Mouse (Mus musculus): Measurements from ENCODE around the gene Cyb5b. TPM values are rescaled to one million over a fixed set of nuclear protein-coding genes. Genes with fewer than 3 reads are reported as not detected.
"Not testable (repeated sequence)": the region's sequence is repeated elsewhere in the genome, so short reads cannot be mapped to it uniquely, and the experiment has no call there.

Gene Cyb5b
- polyA plus RNA-seq, 1 experiment from 2014 or later: 113 TPM

GRCm38 (mm10) chr8:107205701-107206561, 55.5 kb downstream of the Cyb5b start:
- Histone ChIP-seq H3K27ac (ENCODE audit: low read depth, low read length) (no peak overlapping the region), H3K4me3 (ENCODE audit: low read depth, low read length) (no peak overlapping the region), H3K36me3 (ENCODE audit: control insufficient read depth, insufficient read depth, low read length) (no peaks in the 10 kb centered on the region), H3K27me3 (ENCODE audit: control insufficient read depth, insufficient read depth, low read length) (no peaks in the 10 kb centered on the region), H3K9me3 (ENCODE audit: control insufficient read depth, low read length) (no peaks in the 10 kb centered on the region), H3K9ac (replicated peaks; ENCODE audit: low read depth, low read length) (no peak overlapping the region), H3K4me2 (ENCODE audit: low read depth, low read length) (no peak overlapping the region), H3K4me1 (ENCODE audit: control insufficient read depth, insufficient read depth, low read length) (no peaks in the 10 kb centered on the region)
- 70% methylated on average over 23 of the region's 23 CpGs for WGBS
- no peak for ATAC-seq (ENCODE audit: low read depth)

- H3K27me3 ChIP-seq (ENCODE audit: control insufficient read depth, insufficient read depth, low read length): no peaks in the 10 kb centered on the region
- 92% methylated on average over 9 of the region's 9 CpGs for WGBS
- no peaks in the 10 kb centered on the region for H3K9me3 ChIP-seq (ENCODE audit: control insufficient read depth, low read length)
- no peaks in the 10 kb centered on the region for H3K36me3 ChIP-seq (ENCODE audit: control insufficient read depth, insufficient read depth, low read length)
- no peak overlapping the region for H3K9ac ChIP-seq (replicated peaks; ENCODE audit: low read depth, low read length)
- no peaks in the 10 kb centered on the region for H3K4me1 ChIP-seq (ENCODE audit: control insufficient read depth, insufficient read depth, low read length)
- H3K4me3 ChIP-seq (ENCODE audit: low read depth, low read length): no peak overlapping the region
- no peak overlapping the region for H3K4me2 ChIP-seq (ENCODE audit: low read depth, low read length)
- no peak for ATAC-seq (ENCODE audit: low read depth)
- H3K27ac ChIP-seq (ENCODE audit: low read depth, low read length): no peak overlapping the region
Measured at GRCm38 (mm10) chr8:107206782-107207525, 56.5 kb downstream of the Cyb5b start.

GRCm38 (mm10) chr8:107209185-107209584, 58.7 kb downstream of the Cyb5b start:
- no peak overlapping the region for H3K4me3 ChIP-seq (ENCODE audit: low read depth, low read length)
- WGBS: 80% methylated on average over 7 of the region's 7 CpGs
- ATAC-seq (ENCODE audit: low read depth): no peak
- H3K27me3 ChIP-seq (ENCODE audit: control insufficient read depth, insufficient read depth, low read length): no peaks in the 10 kb centered on the region
- H3K9ac ChIP-seq (replicated peaks; ENCODE audit: low read depth, low read length): no peak overlapping the region
- no peak overlapping the region for H3K4me2 ChIP-seq (ENCODE audit: low read depth, low read length)
- H3K27ac ChIP-seq (ENCODE audit: low read depth, low read length): no peak overlapping the region
- H3K4me1 ChIP-seq (ENCODE audit: control insufficient read depth, insufficient read depth, low read length): no peaks in the 10 kb centered on the region
- H3K9me3 ChIP-seq (ENCODE audit: control insufficient read depth, low read length): no peaks in the 10 kb centered on the region
- no peaks in the 10 kb centered on the region for H3K36me3 ChIP-seq (ENCODE audit: control insufficient read depth, insufficient read depth, low read length)

- WGBS: 94% methylated on average over 7 of the region's 7 CpGs
- Histone ChIP-seq H3K27ac (ENCODE audit: low read depth, low read length) (no peak overlapping the region), H3K4me3 (ENCODE audit: low read depth, low read length) (no peak overlapping the region), H3K36me3 (ENCODE audit: control insufficient read depth, insufficient read depth, low read length) (no peaks in the 10 kb centered on the region), H3K9ac (replicated peaks; ENCODE audit: low read depth, low read length) (no peak overlapping the region), H3K9me3 (ENCODE audit: control insufficient read depth, low read length) (no peaks in the 10 kb centered on the region), H3K4me2 (ENCODE audit: low read depth, low read length) (no peak overlapping the region), H3K4me1 (ENCODE audit: control insufficient read depth, insufficient read depth, low read length) (no peaks in the 10 kb centered on the region), H3K27me3 (ENCODE audit: control insufficient read depth, insufficient read depth, low read length) (no peaks in the 10 kb centered on the region)
- ATAC-seq (ENCODE audit: low read depth): no peak
Measured at GRCm38 (mm10) chr8:107212006-107212405, 61.6 kb downstream of the Cyb5b start.

- not testable (repeated sequence) for H3K4me2 ChIP-seq (ENCODE audit: low read depth, low read length); H3K4me1 ChIP-seq (ENCODE audit: control insufficient read depth, insufficient read depth, low read length); H3K27ac ChIP-seq (ENCODE audit: low read depth, low read length); H3K27me3 ChIP-seq (ENCODE audit: control insufficient read depth, insufficient read depth, low read length); ATAC-seq (ENCODE audit: low read depth); H3K36me3 ChIP-seq (ENCODE audit: control insufficient read depth, insufficient read depth, low read length); H3K9ac ChIP-seq (replicated peaks; ENCODE audit: low read depth, low read length); H3K9me3 ChIP-seq (ENCODE audit: control insufficient read depth, low read length); H3K4me3 ChIP-seq (ENCODE audit: low read depth, low read length)
- WGBS: 70% methylated on average over 7 of the region's 7 CpGs
Measured at GRCm38 (mm10) chr8:107217230-107217629, 66.8 kb downstream of the Cyb5b start.

- no peaks in the 10 kb centered on the region for H3K4me1 ChIP-seq (ENCODE audit: control insufficient read depth, insufficient read depth, low read length)
- no peak overlapping the region for H3K4me3 ChIP-seq (ENCODE audit: low read depth, low read length)
- H3K9ac ChIP-seq (replicated peaks; ENCODE audit: low read depth, low read length): no peak overlapping the region
- no peak overlapping the region for H3K27ac ChIP-seq (ENCODE audit: low read depth, low read length)
- WGBS: 91% methylated on average over 8 of the region's 8 CpGs
- H3K27me3 ChIP-seq (ENCODE audit: control insufficient read depth, insufficient read depth, low read length): no peaks in the 10 kb centered on the region
- no peak for ATAC-seq (ENCODE audit: low read depth)
- H3K36me3 ChIP-seq (ENCODE audit: control insufficient read depth, insufficient read depth, low read length): no peaks in the 10 kb centered on the region
- H3K4me2 ChIP-seq (ENCODE audit: low read depth, low read length): no peak overlapping the region
- no peaks in the 10 kb centered on the region for H3K9me3 ChIP-seq (ENCODE audit: control insufficient read depth, low read length)
Measured at GRCm38 (mm10) chr8:107218091-107218490, 67.7 kb downstream of the Cyb5b start.

GRCm38 (mm10) chr8:107219078-107219477, 68.6 kb downstream of the Cyb5b start:
- H3K27ac ChIP-seq (ENCODE audit: low read depth, low read length): no peak overlapping the region
- ATAC-seq (ENCODE audit: low read depth): no peak
- WGBS: 79% methylated on average over 2 of the region's 2 CpGs
- no peak overlapping the region for H3K4me3 ChIP-seq (ENCODE audit: low read depth, low read length)
- no peaks in the 10 kb centered on the region for H3K36me3 ChIP-seq (ENCODE audit: control insufficient read depth, insufficient read depth, low read length)
- H3K4me1 ChIP-seq (ENCODE audit: control insufficient read depth, insufficient read depth, low read length): no peaks in the 10 kb centered on the region
- no peak overlapping the region for H3K9ac ChIP-seq (replicated peaks; ENCODE audit: low read depth, low read length)
- H3K27me3 ChIP-seq (ENCODE audit: control insufficient read depth, insufficient read depth, low read length): no peaks in the 10 kb centered on the region
- H3K4me2 ChIP-seq (ENCODE audit: low read depth, low read length): no peak overlapping the region
- H3K9me3 ChIP-seq (ENCODE audit: control insufficient read depth, low read length): no peaks in the 10 kb centered on the region

GRCm38 (mm10) chr8:107221924-107222851, 71.7 kb downstream of the Cyb5b start:
- Histone ChIP-seq H3K27me3 (ENCODE audit: control insufficient read depth, insufficient read depth, low read length) (no peaks in the 10 kb centered on the region), H3K9me3 (ENCODE audit: control insufficient read depth, low read length) (no peaks in the 10 kb centered on the region), H3K9ac (replicated peaks; ENCODE audit: low read depth, low read length) (no peak overlapping the region), H3K4me3 (ENCODE audit: low read depth, low read length) (no peak overlapping the region), H3K4me2 (ENCODE audit: low read depth, low read length) (no peak overlapping the region), H3K4me1 (ENCODE audit: control insufficient read depth, insufficient read depth, low read length) (no peaks in the 10 kb centered on the region), H3K36me3 (ENCODE audit: control insufficient read depth, insufficient read depth, low read length) (no peaks in the 10 kb centered on the region), H3K27ac (ENCODE audit: low read depth, low read length) (no peak overlapping the region)
- WGBS: 66% methylated on average over 8 of the region's 8 CpGs
- ATAC-seq (ENCODE audit: low read depth): no peak
